Mouse (Mus musculus) hindbrain, embryonic 16.5 days (tissue): Measurements from ENCODE around the gene Extl1. TPM values are rescaled to one million over a fixed set of nuclear protein-coding genes. Genes with fewer than 3 reads are reported as not detected.
A peak's percentile ranks its signal among the peaks of the same experiment; 100 is the strongest.
"Not testable (repeated sequence)": the region's sequence is repeated elsewhere in the genome, so short reads cannot be mapped to it uniquely, and the experiment has no call there.

Experiments
- ATAC-seq: fragments of 200-750 bp; cut with Nextera tagmentation; 2 replicates; pipeline ENCODE4 v1.8.0; 2017; ENCODE audit warnings: moderate TSS enrichment, moderate library complexity
- H3K27ac ChIP-seq: fragments of 300-500 bp; sonication (generic); 2 replicates; pipeline ENCODE4 v1.5.1; 2014; ENCODE audit warnings: low read depth, mild to moderate bottlenecking, control low read depth, low read length, moderate library complexity
- H3K27me3 ChIP-seq: fragments of 300-500 bp; sonication (generic); replicated peaks from 2 replicates; pipeline ENCODE4 v1.6.1; 2014; ENCODE audit warnings: low read length; ENCODE audit not compliant: control insufficient read depth, insufficient read depth
- H3K36me3 ChIP-seq: fragments of 300-500 bp; sonication (generic); 2 replicates; pipeline ENCODE4 v1.6.1; 2014; ENCODE audit warnings: mild to moderate bottlenecking, low read length, moderate library complexity, mixed read lengths; ENCODE audit not compliant: control insufficient read depth, insufficient read depth
- H3K4me1 ChIP-seq: fragments of 300-500 bp; sonication (generic); 2 replicates; pipeline ENCODE4 v1.6.1; 2014; ENCODE audit warnings: low read depth, low read length; ENCODE audit not compliant: control insufficient read depth, insufficient read depth
- H3K4me2 ChIP-seq: fragments of 300-500 bp; sonication (generic); 2 replicates; pipeline ENCODE4 v1.6.1; 2014; ENCODE audit warnings: mild to moderate bottlenecking, low read length, control low read depth, moderate library complexity
- H3K4me3 ChIP-seq: fragments of 300-500 bp; sonication (generic); 2 replicates; pipeline ENCODE4 v1.5.1; 2014; ENCODE audit warnings: mild to moderate bottlenecking, low read length, control low read depth, moderate library complexity
- H3K9ac ChIP-seq: fragments of 300-500 bp; sonication (generic); 2 replicates; pipeline ENCODE4 v1.6.1; 2014; ENCODE audit warnings: low read depth, mild to moderate bottlenecking, control low read depth, low read length, moderate library complexity
- H3K9me3 ChIP-seq: fragments of 300-500 bp; sonication (generic); 2 replicates; pipeline ENCODE4 v1.6.1; 2014; ENCODE audit warnings: mild to moderate bottlenecking, low read length, moderate library complexity; ENCODE audit not compliant: control insufficient read depth
- WGBS: fragments of 180-500 bp; shearing (Covaris S2); extraction: QIAGEN DNeasy Blood & Tissue Kit; methylation state at CpG from one replicate; pipeline ENCODE4 v1.1.7; 2014; 5-methylcytosine and 5-hydroxymethylcytosine counted together
- polyA plus RNA-seq: library from polyadenylated mRNA; unstranded; fragments of >200 nt; fragmentation: Nextera tagmentation; extraction: Ambion mirVana; gene quantifications from 2 replicates; pipeline ENCODE4 v1.2.1, GENCODE M21; 2015

Extl1 gene
- polyA plus RNA-seq = 0.65 and 0.66 TPM in 2 replicates

- WGBS = 100% methylated on average over 2 of the region's 6 CpGs
- not testable (repeated sequence) for H3K36me3 ChIP-seq, H3K27me3 ChIP-seq, H3K9me3 ChIP-seq, H3K4me1 ChIP-seq, ATAC-seq, H3K4me3 ChIP-seq, H3K9ac ChIP-seq, H3K4me2 ChIP-seq, H3K27ac ChIP-seq
Observed at GRCm38 (mm10) chr4:134383750-134384149, at the start of gene Extl1. Gene Extl1 (minus strand): TSS chr4:134383850.

- 70% methylated on average over 15 of the region's 15 CpGs for WGBS
- Histone ChIP-seq H3K9me3 (no peaks in the 10 kb centered on the region), H3K36me3 (no peaks in the 10 kb centered on the region), H3K4me2 (no peak overlapping the region), H3K27me3 (no peaks in the 10 kb centered on the region), H3K4me1 (peaks cover 18% of the 10 kb centered on the region), H3K27ac (no peak overlapping the region), H3K4me3 (no peak overlapping the region), H3K9ac (no peak overlapping the region)
- ATAC-seq = no peak
Observed at GRCm38 (mm10) chr4:134432686-134433360, 49.2 kb upstream of the Extl1 start.

GRCm38 (mm10) chr4:134430381-134431004 lies 46.8 kb upstream of the Extl1 start:
- H3K36me3 ChIP-seq = no peaks in the 10 kb centered on the region
- H3K27ac ChIP-seq = peak overlapping the region; percentile 81
- H3K4me1 ChIP-seq = peaks cover 16% of the 10 kb centered on the region
- H3K4me2 ChIP-seq = peak overlapping the region; percentile 33
- no peaks in the 10 kb centered on the region for H3K27me3 ChIP-seq
- peak; percentile 84 for ATAC-seq
- no peak overlapping the region for H3K4me3 ChIP-seq
- peak overlapping the region; percentile 4; the same call in 1 of the 2 replicates for H3K9ac ChIP-seq
- 9% methylated on average over 23 of the region's 23 CpGs for WGBS
- H3K9me3 ChIP-seq = no peaks in the 10 kb centered on the region

- H3K4me3 ChIP-seq = no peak overlapping the region
- no peak overlapping the region for H3K27ac ChIP-seq
- no peaks in the 10 kb centered on the region for H3K9me3 ChIP-seq
- peaks cover 4% of the 10 kb centered on the region for H3K4me1 ChIP-seq
- no peaks in the 10 kb centered on the region for H3K36me3 ChIP-seq
- ATAC-seq = no peak
- 61% methylated on average over 7 of the region's 7 CpGs for WGBS
- H3K27me3 ChIP-seq = no peaks in the 10 kb centered on the region
- no peak overlapping the region for H3K9ac ChIP-seq
- H3K4me2 ChIP-seq = no peak overlapping the region
Observed at GRCm38 (mm10) chr4:134425088-134425487, 41.4 kb upstream of the Extl1 start.

- Histone ChIP-seq H3K27me3 (no peaks in the 10 kb centered on the region), H3K9ac (no peak overlapping the region), H3K4me3 (no peak overlapping the region), H3K4me2 (no peak overlapping the region), H3K36me3 (no peaks in the 10 kb centered on the region), H3K9me3 (no peaks in the 10 kb centered on the region), H3K4me1 (no peaks in the 10 kb centered on the region), H3K27ac (no peak overlapping the region)
- WGBS = 82% methylated on average over 7 of the region's 7 CpGs
- no peak for ATAC-seq
Observed at GRCm38 (mm10) chr4:134423949-134424348, 40.3 kb upstream of the Extl1 start.

GRCm38 (mm10) chr4:134421971-134422370 lies 38.3 kb upstream of the Extl1 start:
- no peak for ATAC-seq
- H3K9me3 ChIP-seq = no peaks in the 10 kb centered on the region
- no peak overlapping the region for H3K27ac ChIP-seq
- WGBS = 47% methylated on average over 11 of the region's 11 CpGs
- no peaks in the 10 kb centered on the region for H3K27me3 ChIP-seq
- no peak overlapping the region for H3K4me2 ChIP-seq
- no peaks in the 10 kb centered on the region for H3K4me1 ChIP-seq
- no peak overlapping the region for H3K4me3 ChIP-seq
- H3K9ac ChIP-seq = no peak overlapping the region
- no peaks in the 10 kb centered on the region; the same call in 1 of the 2 replicates for H3K36me3 ChIP-seq

GRCm38 (mm10) chr4:134417111-134417510 lies 33.5 kb upstream of the Extl1 start:
- 75% methylated on average over 7 of the region's 7 CpGs for WGBS
- H3K27ac ChIP-seq = 0 out of 2 replicates have a peak overlapping the region, but pooled peaks have one; percentile 34

GRCm38 (mm10) chr4:134416602-134417001 lies 33.0 kb upstream of the Extl1 start:
- Histone ChIP-seq H3K36me3 (no peaks in the 10 kb centered on the region; the same call in 1 of the 2 replicates), H3K4me2 (no peak overlapping the region; the same call in 1 of the 2 replicates), H3K4me1 (peaks cover 9% of the 10 kb centered on the region), H3K4me3 (no peak overlapping the region), H3K27ac (peak overlapping the region; percentile 34; the same call in 1 of the 2 replicates), H3K27me3 (no peaks in the 10 kb centered on the region), H3K9me3 (no peaks in the 10 kb centered on the region), H3K9ac (peak overlapping the region; percentile 13; the same call in 1 of the 2 replicates)
- no peak for ATAC-seq
- WGBS = 60% methylated on average over 15 of the region's 15 CpGs

More at GRCm38 (mm10) chr4:134417111-134417510, 33.5 kb upstream of the Extl1 start:
- H3K4me1 ChIP-seq = peaks cover 9% of the 10 kb centered on the region
- H3K9ac ChIP-seq = peak overlapping the region; percentile 13; the same call in 1 of the 2 replicates
- H3K4me2 ChIP-seq = no peak overlapping the region
- H3K27me3 ChIP-seq = no peaks in the 10 kb centered on the region
- no peak overlapping the region for H3K4me3 ChIP-seq
- no peaks in the 10 kb centered on the region; the same call in 1 of the 2 replicates for H3K36me3 ChIP-seq
- ATAC-seq = no peak
- no peaks in the 10 kb centered on the region for H3K9me3 ChIP-seq

GRCm38 (mm10) chr4:134416177-134416576 lies 32.5 kb upstream of the Extl1 start:
- H3K4me2 ChIP-seq = no peak overlapping the region; the same call in 1 of the 2 replicates
- 68% methylated on average over 17 of the region's 17 CpGs for WGBS
- H3K9ac ChIP-seq = no peak overlapping the region

More at GRCm38 (mm10) chr4:134416177-134416576, 32.5 kb upstream of the Extl1 start:
- Histone ChIP-seq H3K27me3 (no peaks in the 10 kb centered on the region), H3K36me3 (no peaks in the 10 kb centered on the region; the same call in 1 of the 2 replicates), H3K9me3 (no peaks in the 10 kb centered on the region), H3K4me1 (peaks cover 9% of the 10 kb centered on the region), H3K27ac (peak overlapping the region; percentile 34; the same call in 1 of the 2 replicates), H3K4me3 (no peak overlapping the region)
- ATAC-seq = no peak
